Comparison of ENCODE assay signal across 13 mouse cellular contexts in the genomic region with DNA sequence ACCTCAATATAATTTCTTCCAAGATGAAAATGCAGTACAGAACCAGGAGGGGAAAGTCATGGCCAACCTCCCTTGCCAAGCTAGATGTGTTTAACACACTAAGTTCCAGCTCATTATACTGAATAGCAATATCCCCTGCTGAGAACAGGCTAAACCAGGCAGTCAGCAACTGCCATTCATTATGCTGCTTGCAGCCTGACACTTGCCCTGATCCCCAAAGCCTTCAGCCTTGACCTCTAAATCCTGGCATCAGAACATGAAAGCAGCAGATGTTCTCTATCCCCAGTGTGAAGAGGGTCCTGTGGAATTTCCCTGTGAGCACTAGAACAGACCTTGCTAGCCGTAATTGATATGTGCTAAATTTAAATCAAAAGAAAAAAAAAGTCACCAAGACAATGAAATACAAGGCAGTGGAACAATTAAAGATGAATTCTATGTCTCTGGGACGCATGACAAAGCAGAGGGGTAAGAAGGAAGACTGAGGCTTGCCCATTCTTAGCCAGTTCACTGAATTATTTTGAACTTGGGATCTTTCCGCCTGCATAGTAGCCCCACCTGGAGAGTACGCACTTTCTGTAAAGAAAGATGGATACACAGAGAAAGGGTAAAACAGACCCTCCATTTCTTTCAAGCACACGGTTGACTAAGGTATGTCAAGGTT. TPM values are rescaled to one million over a fixed set of nuclear protein-coding genes. Genes with fewer than 3 reads are reported as not detected.
DNase-seq lines count a peak whose midpoint lies in the region; ATAC-seq and TF ChIP-seq lines count a peak whose summit lies in the region.
"Had no signal": no experiment of that assay in that cellular context is flagged by ENCODE, and none has a peak within 500 bp of the region (broad histone marks: within the 10 kb centered on the region; RNA-seq: fewer than 3 reads in every experiment).

No protein-coding gene starts in this region.

- no peak overlapping the region for H3K9ac ChIP-seq in forebrain, embryonic 15.5 days (replicated peaks)
- no peak overlapping the region for H3K9ac ChIP-seq in forebrain, embryonic 12.5 days
- H3K9ac ChIP-seq in neural tube, embryonic 11.5 days (ENCODE audit: low read length): no peak overlapping the region
- no peak overlapping the region for H3K9ac ChIP-seq in intestine, embryonic 16.5 days (ENCODE audit: low read depth, low read length)

- peaks cover 4% of the 10 kb centered on the region for H3K9me3 ChIP-seq in forebrain, embryonic 10.5 days
- no peaks in the 10 kb centered on the region for H3K9me3 ChIP-seq in forebrain, embryonic 15.5 days
- 0 out of 2 replicates have a peak, but pooled peaks cover 4% of the 10 kb centered on the region for H3K9me3 ChIP-seq in forebrain, embryonic 12.5 days
- no peaks in the 10 kb centered on the region for H3K9me3 ChIP-seq in neural tube, embryonic 11.5 days (ENCODE audit: control insufficient read depth, low read length)
- no peaks in the 10 kb centered on the region for H3K9me3 ChIP-seq in intestine, embryonic 16.5 days (ENCODE audit: control insufficient read depth, low read length)

- peak; percentile 37 for DNase-seq in forebrain, embryonic 10.5 days (ENCODE audit: extremely low spot score, low spot score)
- peak; percentile 81 for DNase-seq in hindlimb bud, embryonic 11.5 days (ENCODE audit: extremely low spot score, low read depth, low spot score)
- DNase-seq in neural tube, embryonic 11.5 days (ENCODE audit: low spot score): peak; percentile 21
- no peak for DNase-seq in cerebellum, adult 2 months
- DNase-seq in left cerebral cortex, adult 18-20 months (ENCODE audit: low spot score in 2 of 2): no peak
- DNase-seq: adrenal gland, postnatal 25 days; B cell, adult 2 months; cerebellum, adult 9-10 months; lung, adult 2 months had no signal

- 0 out of 2 replicates have a peak, but pooled peaks cover 10% of the 10 kb centered on the region for H3K27me3 ChIP-seq in forebrain, embryonic 10.5 days (ENCODE audit: poor library complexity, severe bottlenecking)
- no peaks in the 10 kb centered on the region for H3K27me3 ChIP-seq in forebrain, embryonic 15.5 days
- H3K27me3 ChIP-seq in forebrain, embryonic 12.5 days: no peaks in the 10 kb centered on the region
- no peaks in the 10 kb centered on the region for H3K27me3 ChIP-seq in neural tube, embryonic 11.5 days (ENCODE audit: control insufficient read depth, insufficient read depth, low read length)
- no peaks in the 10 kb centered on the region for H3K27me3 ChIP-seq in intestine, embryonic 16.5 days (replicated peaks; ENCODE audit: control insufficient read depth, insufficient read depth, low read length)
- no peaks in the 10 kb centered on the region; the same call in 1 of the 2 replicates for H3K27me3 ChIP-seq in cerebellum, adult 2 months (ENCODE audit: control insufficient read depth, insufficient read depth, low read length)

- no peak for TF ChIP-seq CTCF in cerebellum, adult 2 months (IDR thresholded peaks at IDR 0.05; ENCODE audit: borderline replicate concordance, insufficient read depth, low read depth, low read length)

- no peak for TF ChIP-seq POLR2A in cerebellum, adult 2 months (IDR thresholded peaks at IDR 0.05; ENCODE audit: borderline replicate concordance, insufficient read depth, low read length)

- peak overlapping the region; percentile 65; the same call in 1 of the 2 replicates for H3K27ac ChIP-seq in forebrain, embryonic 10.5 days
- H3K27ac ChIP-seq in forebrain, embryonic 15.5 days (replicated peaks): no peak overlapping the region
- H3K27ac ChIP-seq in forebrain, embryonic 12.5 days: 0 out of 2 replicates have a peak overlapping the region, but pooled peaks have one; percentile 19
- H3K27ac ChIP-seq in neural tube, embryonic 11.5 days (ENCODE audit: low read depth, low read length): no peak overlapping the region
- H3K27ac ChIP-seq in intestine, embryonic 16.5 days (ENCODE audit: low read length): no peak overlapping the region
- no peak overlapping the region for H3K27ac ChIP-seq in cerebellum, adult 2 months (ENCODE audit: insufficient read depth, low read length)

- no peak overlapping the region for H3K4me3 ChIP-seq in forebrain, embryonic 10.5 days
- no peak overlapping the region for H3K4me3 ChIP-seq in forebrain, embryonic 15.5 days
- H3K4me3 ChIP-seq in forebrain, embryonic 12.5 days (replicated peaks): no peak overlapping the region
- no peak overlapping the region for H3K4me3 ChIP-seq in neural tube, embryonic 11.5 days (ENCODE audit: low read depth, low read length)
- no peak overlapping the region for H3K4me3 ChIP-seq in intestine, embryonic 16.5 days (ENCODE audit: low read length)
- no peak overlapping the region for H3K4me3 ChIP-seq in cerebellum, adult 2 months (replicated peaks; ENCODE audit: insufficient read depth, low read depth, low read length)

- H3K4me1 ChIP-seq in forebrain, embryonic 10.5 days: peaks cover 43% of the 10 kb centered on the region
- H3K4me1 ChIP-seq in forebrain, embryonic 15.5 days: peaks cover 14% of the 10 kb centered on the region
- peaks cover 22% of the 10 kb centered on the region for H3K4me1 ChIP-seq in forebrain, embryonic 12.5 days
- H3K4me1 ChIP-seq in neural tube, embryonic 11.5 days (ENCODE audit: control insufficient read depth, insufficient read depth, low read length): peaks cover 5% of the 10 kb centered on the region; the same call in 1 of the 2 replicates
- no peaks in the 10 kb centered on the region for H3K4me1 ChIP-seq in intestine, embryonic 16.5 days (ENCODE audit: control insufficient read depth, insufficient read depth, low read length)
- H3K4me1 ChIP-seq in cerebellum, adult 2 months (ENCODE audit: control insufficient read depth, insufficient read depth, low read length): no peaks in the 10 kb centered on the region

- no peaks in the 10 kb centered on the region for H3K36me3 ChIP-seq in forebrain, embryonic 10.5 days (replicated peaks)
- no peaks in the 10 kb centered on the region for H3K36me3 ChIP-seq in forebrain, embryonic 15.5 days
- H3K36me3 ChIP-seq in forebrain, embryonic 12.5 days (replicated peaks): no peaks in the 10 kb centered on the region
- H3K36me3 ChIP-seq in neural tube, embryonic 11.5 days (ENCODE audit: control insufficient read depth, insufficient read depth, low read length): no peaks in the 10 kb centered on the region
- H3K36me3 ChIP-seq in intestine, embryonic 16.5 days (ENCODE audit: control insufficient read depth, insufficient read depth, low read length): no peaks in the 10 kb centered on the region

- WGBS in forebrain, embryonic 10.5 days: 50% methylated on average over 5 of the region's 5 CpGs
- 69% methylated on average over 5 of the region's 5 CpGs for WGBS in forebrain, embryonic 15.5 days
- WGBS in forebrain, embryonic 12.5 days: 56% methylated on average over 5 of the region's 5 CpGs
- WGBS in neural tube, embryonic 11.5 days: 51% methylated on average over 5 of the region's 5 CpGs
- 83% methylated on average over 5 of the region's 5 CpGs for WGBS in intestine, embryonic 16.5 days
- 79% methylated on average over 5 of the region's 5 CpGs for WGBS in cerebellum, adult 2 months

- H3K4me2 ChIP-seq in forebrain, embryonic 15.5 days (replicated peaks): no peak overlapping the region
- no peak overlapping the region for H3K4me2 ChIP-seq in forebrain, embryonic 12.5 days
- no peak overlapping the region for H3K4me2 ChIP-seq in neural tube, embryonic 11.5 days (ENCODE audit: low read depth)
- no peak overlapping the region for H3K4me2 ChIP-seq in intestine, embryonic 16.5 days (ENCODE audit: low read depth, low read length)

- ATAC-seq in forebrain, embryonic 15.5 days (replicated peaks): no peak
- ATAC-seq in forebrain, embryonic 12.5 days (ENCODE audit: low FRiP score): peak; percentile 43
- ATAC-seq in neural tube, embryonic 11.5 days (ENCODE audit: insufficient read depth, low FRiP score, low TSS enrichment): no peak
- ATAC-seq in intestine, embryonic 16.5 days: no peak
- ATAC-seq: inflammation-experienced regulatory T-cells, adult 6 months had no signal

RNA-seq across cellular contexts. Expression of gene Slc7a11, which starts 56.7 kb away (rescaled TPM):
- 1.1 and 1.3 TPM in 2 replicates for polyA plus RNA-seq in forebrain, embryonic 10.5 days (2016; fragmentation: Nextera tagmentation; extraction: Ambion mirVana)
- 2.0 and 2.1 TPM in 2 replicates for polyA plus RNA-seq in forebrain, embryonic 15.5 days (2015; fragmentation: Nextera tagmentation; extraction: Ambion mirVana)
- polyA plus RNA-seq in forebrain, embryonic 12.5 days (2016; fragmentation: Nextera tagmentation; extraction: Ambion mirVana): 2.3 and 2.8 TPM in 2 replicates
- 1.2 and 1.5 TPM in 2 replicates for polyA plus RNA-seq in neural tube, embryonic 11.5 days (2014; fragmentation: Nextera tagmentation; extraction: Ambion mirVana)
- polyA plus RNA-seq in intestine, embryonic 16.5 days (2015; fragmentation: Nextera tagmentation; extraction: Ambion mirVana): 0.15 and 0.18 TPM in 2 replicates
- polyA plus RNA-seq in cerebellum, adult 2 months (2012; rRNA removed): 5.7 TPM in 2 replicates
- 10 to 100 TPM; 24.4 to 29.0 TPM for total RNA-seq in left cerebral cortex, adult 18-20 months (2021)

Comparison
In these comparisons a context has a peak if more than half of its experiments do, and no peak if none do; other contexts are left out.
1. H3K27ac ChIP-seq: peak in forebrain, embryonic 10.5 days (single experiment) and forebrain, embryonic 12.5 days (single experiment); none in forebrain, embryonic 15.5 days (single experiment), neural tube, embryonic 11.5 days (single experiment), intestine, embryonic 16.5 days (single experiment) and cerebellum, adult 2 months (single experiment).
2. DNase-seq: peak in forebrain, embryonic 10.5 days (single experiment), hindlimb bud, embryonic 11.5 days (single experiment) and neural tube, embryonic 11.5 days (single experiment); none in cerebellum, adult 2 months (0 of 2) and left cerebral cortex, adult 18-20 months (0 of 2).